Mouse (Mus musculus): ENCODE measurements around the gene Ppm1d. TPM values are rescaled to one million over a fixed set of nuclear protein-coding genes. Genes with fewer than 3 reads are reported as not detected.

Gene Ppm1d
- polyA plus RNA-seq, 1 experiment from 2014 or later, result 17.7 TPM

DNA sequence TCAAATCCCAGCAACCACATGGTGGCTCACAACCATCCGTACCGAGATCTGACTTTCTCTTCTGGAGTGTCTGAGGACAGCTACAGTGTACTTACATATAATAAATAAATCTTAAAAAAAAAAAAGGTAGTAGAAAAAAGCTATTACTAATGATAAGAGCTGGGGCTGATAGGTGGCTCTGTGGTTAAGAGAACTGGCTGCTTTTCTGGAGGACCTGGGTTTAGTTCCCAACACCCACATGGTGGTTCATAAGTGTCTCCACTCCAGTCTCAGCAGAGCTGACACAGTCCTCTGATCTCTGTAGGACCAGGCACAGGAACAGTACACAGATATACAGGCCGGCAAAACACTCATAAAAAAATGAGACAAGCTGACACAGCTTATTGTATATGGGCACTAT, 9.9 kb upstream of the Ppm1d start:
- no peak overlapping the region for H3K27ac ChIP-seq (ENCODE audit: poor library complexity, severe bottlenecking)
- 82% methylated on average over 3 of the region's 3 CpGs for WGBS

DNA sequence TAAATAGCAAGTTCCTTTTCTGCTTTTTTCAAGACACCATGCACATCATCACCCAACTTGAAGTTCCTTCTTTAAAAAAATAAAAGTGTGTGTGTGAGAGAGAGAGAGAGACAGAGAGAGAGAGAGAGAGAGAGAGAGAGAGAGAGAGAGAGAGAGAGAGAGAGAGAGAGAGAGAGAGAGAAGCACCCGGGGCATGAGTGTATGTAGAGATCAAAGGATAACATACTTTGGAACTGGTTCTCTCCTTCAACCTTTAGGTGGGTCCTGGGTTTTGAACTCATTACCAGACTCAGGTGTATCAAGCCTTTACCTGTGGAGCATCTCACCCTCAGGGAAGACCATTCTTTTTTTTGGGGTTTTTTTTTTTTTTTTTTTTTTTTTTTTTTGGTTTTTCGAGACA, 9.2 kb upstream of the Ppm1d start:
- peaks cover 8% of the 10 kb centered on the region for H3K4me1 ChIP-seq (replicated peaks)
- no peak overlapping the region for H3K27ac ChIP-seq (ENCODE audit: poor library complexity, severe bottlenecking)
- H3K4me3 ChIP-seq, result no peak overlapping the region
- H3K27me3 ChIP-seq (replicated peaks), result no peaks in the 10 kb centered on the region
- H3K9me3 ChIP-seq (replicated peaks), result no peaks in the 10 kb centered on the region
- no peak overlapping the region for H3K9ac ChIP-seq
- H3K36me3 ChIP-seq, result no peaks in the 10 kb centered on the region
- no peak for ATAC-seq (ENCODE audit: insufficient number of reproducible peaks, low FRiP score)
- 80% methylated on average over 2 of the region's 2 CpGs for WGBS
- H3K4me2 ChIP-seq, result no peak overlapping the region

More for the DNA sequence above, 9.9 kb upstream of the Ppm1d start:
- Histone ChIP-seq H3K36me3 (no peaks in the 10 kb centered on the region), H3K27me3 (replicated peaks) (no peaks in the 10 kb centered on the region), H3K4me2 (no peak overlapping the region), H3K9me3 (replicated peaks) (no peaks in the 10 kb centered on the region), H3K9ac (no peak overlapping the region), H3K4me1 (replicated peaks) (peaks cover 3% of the 10 kb centered on the region), H3K4me3 (no peak overlapping the region)
- ATAC-seq (ENCODE audit: insufficient number of reproducible peaks, low FRiP score), result no peak

DNA sequence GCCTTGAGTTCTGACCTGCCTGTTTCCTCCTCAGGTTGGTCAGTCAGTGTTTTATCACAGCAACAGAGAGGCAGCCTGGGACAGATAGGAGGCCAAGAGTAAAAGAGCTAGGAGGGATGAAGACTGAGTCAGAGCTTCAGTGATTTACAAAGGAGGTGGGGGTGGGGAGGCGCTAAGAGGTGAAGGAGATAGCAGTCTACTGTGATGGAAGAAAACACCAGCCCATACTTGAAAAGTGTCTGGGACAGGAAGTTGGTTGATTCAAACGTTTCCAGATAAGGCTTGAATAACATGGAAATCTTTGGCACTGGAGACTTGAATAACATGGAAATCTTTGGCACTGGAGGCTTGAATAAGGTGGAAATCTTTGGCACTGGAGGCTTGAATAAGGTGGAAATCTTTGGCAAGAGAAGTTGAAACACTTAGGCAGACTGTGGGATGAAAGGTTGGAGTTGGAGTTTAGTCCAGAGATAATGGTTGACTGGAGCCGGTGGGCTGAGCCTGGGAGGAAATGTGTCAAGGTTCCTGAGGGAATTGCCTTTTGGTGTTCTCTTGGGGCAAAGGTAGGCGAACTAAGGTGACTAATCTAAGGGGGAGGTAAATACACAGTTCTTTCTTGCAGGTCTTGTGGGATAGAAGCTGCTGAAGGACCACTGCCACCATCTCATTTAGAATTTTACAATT, 4.3 kb upstream of the Ppm1d start:
- H3K4me2 ChIP-seq, result no peak overlapping the region
- no peaks in the 10 kb centered on the region for H3K9me3 ChIP-seq (replicated peaks)
- H3K27ac ChIP-seq (ENCODE audit: poor library complexity, severe bottlenecking), result peak overlapping the region; percentile 40
- no peaks in the 10 kb centered on the region for H3K27me3 ChIP-seq (replicated peaks)
- ATAC-seq (ENCODE audit: insufficient number of reproducible peaks, low FRiP score), result no peak
- no peak overlapping the region for H3K9ac ChIP-seq
- H3K4me3 ChIP-seq, result no peak overlapping the region
- no peaks in the 10 kb centered on the region for H3K36me3 ChIP-seq
- H3K4me1 ChIP-seq (replicated peaks), result peaks cover 10% of the 10 kb centered on the region
- 19% methylated on average over 4 of the region's 4 CpGs for whole genome bisulfite sequencing

DNA sequence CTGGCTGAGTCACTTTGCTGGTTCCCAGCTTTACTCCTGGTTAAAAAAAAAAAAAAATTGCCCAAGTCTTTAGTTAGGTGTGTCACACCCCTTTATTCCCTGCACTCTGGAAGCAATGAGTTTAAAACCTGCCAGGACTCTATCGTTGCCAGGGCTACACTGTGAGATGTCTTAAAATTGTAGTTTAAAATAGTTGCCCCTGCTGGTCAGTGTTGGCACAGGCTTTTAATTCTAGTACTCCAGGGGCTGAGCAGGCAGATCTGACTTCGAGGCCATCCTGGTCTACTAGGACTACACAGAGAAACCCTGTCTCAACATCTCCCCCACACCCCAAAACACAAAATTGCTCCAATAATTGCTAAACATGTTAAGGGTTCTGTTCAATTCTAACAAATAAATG, 2.2 kb upstream of the Ppm1d start:
- Histone ChIP-seq H3K9ac (no peak overlapping the region), H3K9me3 (replicated peaks) (no peaks in the 10 kb centered on the region), H3K36me3 (no peaks in the 10 kb centered on the region), H3K27ac (ENCODE audit: poor library complexity, severe bottlenecking) (no peak overlapping the region), H3K4me1 (replicated peaks) (peaks cover 20% of the 10 kb centered on the region), H3K27me3 (replicated peaks) (no peaks in the 10 kb centered on the region), H3K4me2 (no peak overlapping the region), H3K4me3 (no peak overlapping the region)
- 75% methylated on average over 2 of the region's 2 CpGs for WGBS
- no peak for ATAC-seq (ENCODE audit: insufficient number of reproducible peaks, low FRiP score)

DNA sequence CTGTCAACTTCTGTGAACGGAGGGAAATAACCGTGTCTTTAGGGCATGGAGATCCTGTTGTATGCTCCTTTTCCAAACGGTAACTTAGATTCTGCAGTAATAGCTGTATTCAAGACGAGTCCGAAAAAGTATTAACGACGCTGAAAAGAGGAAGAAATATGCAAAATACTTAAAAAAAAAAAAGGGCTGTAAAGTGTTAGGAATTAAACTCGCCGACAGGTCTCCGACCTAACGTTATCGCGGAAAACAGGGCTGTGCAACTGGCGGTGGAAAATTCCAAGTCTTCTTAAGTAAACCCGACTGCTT, 684 bp upstream of the Ppm1d start:
- Histone ChIP-seq H3K36me3 (peaks cover 11% of the 10 kb centered on the region), H3K27me3 (replicated peaks) (no peaks in the 10 kb centered on the region), H3K4me3 (peak overlapping the region; percentile 95), H3K9me3 (replicated peaks) (no peaks in the 10 kb centered on the region), H3K9ac (peak overlapping the region; percentile 75), H3K27ac (ENCODE audit: poor library complexity, severe bottlenecking) (peak overlapping the region; percentile 95), H3K4me1 (replicated peaks) (peaks cover 20% of the 10 kb centered on the region), H3K4me2 (peak overlapping the region; percentile 93)
- ATAC-seq (ENCODE audit: insufficient number of reproducible peaks, low FRiP score), result no peak; the same call in 1 of the 2 replicates
- 2% methylated on average over 15 of the region's 15 CpGs for WGBS

DNA sequence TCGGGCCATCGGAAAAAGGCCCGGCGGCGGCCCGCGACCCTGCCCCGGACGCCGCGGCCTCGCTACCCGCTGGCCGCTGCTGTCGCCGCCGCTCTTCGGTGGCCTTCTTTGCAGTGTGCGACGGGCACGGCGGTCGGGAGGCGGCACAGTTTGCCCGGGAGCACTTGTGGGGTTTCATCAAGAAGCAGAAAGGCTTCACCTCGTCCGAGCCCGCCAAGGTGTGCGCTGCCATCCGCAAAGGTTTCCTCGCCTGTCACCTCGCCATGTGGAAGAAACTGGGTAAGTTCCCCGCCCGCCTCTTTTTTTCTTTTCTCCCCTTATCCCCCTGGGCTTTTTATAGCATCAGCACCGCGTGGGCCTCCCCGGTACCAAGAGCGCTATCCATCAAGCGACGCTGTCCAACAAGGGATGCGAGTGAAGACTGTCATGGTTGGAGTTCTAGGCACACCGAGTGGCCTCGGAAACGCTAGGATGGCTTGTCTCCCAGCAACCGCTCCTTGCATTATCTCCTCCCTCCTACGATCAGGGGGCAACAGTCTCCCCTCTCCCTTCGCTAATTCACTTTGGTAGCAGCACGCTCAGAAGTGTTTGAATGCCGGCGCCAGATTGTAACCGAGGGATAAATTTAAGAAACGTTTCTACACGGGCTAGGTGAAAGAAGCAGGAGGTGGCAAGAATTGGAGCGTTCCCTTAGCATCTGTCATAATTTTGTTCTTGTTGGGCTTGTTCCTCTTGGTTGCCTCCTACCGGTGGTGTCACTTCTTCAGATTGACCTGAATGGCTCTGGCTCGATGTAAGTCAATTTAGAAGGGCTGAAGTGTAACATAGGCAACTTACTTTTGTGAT, 824 bp downstream of the Ppm1d start:
- Histone ChIP-seq H3K36me3 (peaks cover 11% of the 10 kb centered on the region), H3K27ac (ENCODE audit: poor library complexity, severe bottlenecking) (peak overlapping the region; percentile 89), H3K4me3 (peak overlapping the region; percentile 95), H3K27me3 (replicated peaks) (no peaks in the 10 kb centered on the region), H3K4me1 (replicated peaks) (peaks cover 11% of the 10 kb centered on the region), H3K9ac (peak overlapping the region; percentile 95), H3K9me3 (replicated peaks) (no peaks in the 10 kb centered on the region), H3K4me2 (peak overlapping the region; percentile 93)
- ATAC-seq (ENCODE audit: insufficient number of reproducible peaks, low FRiP score), result peak; percentile 61
- under 1% methylated on average over 55 of the region's 56 CpGs for WGBS

DNA sequence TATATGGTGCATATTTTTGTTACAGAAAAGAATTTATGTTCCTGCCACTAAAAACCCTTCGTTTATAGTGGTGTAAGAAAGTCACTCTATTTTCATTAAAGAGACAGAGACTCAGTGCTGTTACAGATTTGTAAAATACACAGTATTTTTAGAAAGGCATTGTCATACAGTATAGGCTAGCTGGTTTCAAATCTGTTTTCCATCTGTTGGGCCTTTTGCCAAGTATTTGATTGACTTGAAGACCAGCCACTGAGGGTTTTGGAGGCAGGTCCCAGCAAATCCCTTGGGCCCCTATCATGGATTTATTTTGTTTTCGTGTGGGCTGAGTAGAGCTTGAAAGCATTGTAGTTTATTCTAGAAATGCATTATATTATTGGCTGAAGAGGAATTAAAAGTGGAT, 1.8 kb downstream of the Ppm1d start:
- Histone ChIP-seq H3K9ac (peak overlapping the region; percentile 54; the same call in 1 of the 2 replicates), H3K4me3 (peak overlapping the region; percentile 95), H3K27ac (ENCODE audit: poor library complexity, severe bottlenecking) (no peak overlapping the region), H3K27me3 (replicated peaks) (no peaks in the 10 kb centered on the region), H3K36me3 (peaks cover 11% of the 10 kb centered on the region), H3K4me2 (peak overlapping the region; percentile 62), H3K4me1 (replicated peaks) (peaks cover 10% of the 10 kb centered on the region), H3K9me3 (replicated peaks) (no peaks in the 10 kb centered on the region)
- WGBS, result 30% methylated on average over 2 of the region's 2 CpGs
- ATAC-seq (ENCODE audit: insufficient number of reproducible peaks, low FRiP score), result no peak

DNA sequence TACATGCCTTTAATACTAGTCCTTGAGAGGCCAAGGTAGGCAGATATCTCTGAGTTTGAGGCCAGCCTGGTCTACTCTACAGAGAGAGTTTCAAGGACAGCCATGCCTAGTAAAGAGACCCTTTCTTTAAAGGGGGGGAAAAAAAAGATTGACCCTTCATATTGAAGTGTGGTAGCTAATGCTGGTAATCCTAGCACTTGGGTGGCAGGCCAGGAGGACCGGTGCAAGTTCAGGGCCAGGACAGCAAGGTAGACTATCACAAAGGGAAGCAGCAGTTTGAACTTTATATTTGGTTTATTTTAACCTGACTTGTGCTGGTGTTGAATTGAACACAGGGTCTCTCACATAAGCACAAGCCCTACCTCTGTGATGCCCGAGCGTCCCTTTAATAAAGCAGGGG, 2.3 kb downstream of the Ppm1d start:
- Histone ChIP-seq H3K27me3 (replicated peaks) (no peaks in the 10 kb centered on the region), H3K4me1 (replicated peaks) (peaks cover 13% of the 10 kb centered on the region), H3K36me3 (peaks cover 11% of the 10 kb centered on the region), H3K9me3 (replicated peaks) (no peaks in the 10 kb centered on the region), H3K9ac (peak overlapping the region; percentile 52), H3K4me2 (peak overlapping the region; percentile 62), H3K27ac (ENCODE audit: poor library complexity, severe bottlenecking) (no peak overlapping the region), H3K4me3 (peak overlapping the region; percentile 95)
- 89% methylated on average over 3 of the region's 3 CpGs for WGBS
- no peak for ATAC-seq (ENCODE audit: insufficient number of reproducible peaks, low FRiP score)

DNA sequence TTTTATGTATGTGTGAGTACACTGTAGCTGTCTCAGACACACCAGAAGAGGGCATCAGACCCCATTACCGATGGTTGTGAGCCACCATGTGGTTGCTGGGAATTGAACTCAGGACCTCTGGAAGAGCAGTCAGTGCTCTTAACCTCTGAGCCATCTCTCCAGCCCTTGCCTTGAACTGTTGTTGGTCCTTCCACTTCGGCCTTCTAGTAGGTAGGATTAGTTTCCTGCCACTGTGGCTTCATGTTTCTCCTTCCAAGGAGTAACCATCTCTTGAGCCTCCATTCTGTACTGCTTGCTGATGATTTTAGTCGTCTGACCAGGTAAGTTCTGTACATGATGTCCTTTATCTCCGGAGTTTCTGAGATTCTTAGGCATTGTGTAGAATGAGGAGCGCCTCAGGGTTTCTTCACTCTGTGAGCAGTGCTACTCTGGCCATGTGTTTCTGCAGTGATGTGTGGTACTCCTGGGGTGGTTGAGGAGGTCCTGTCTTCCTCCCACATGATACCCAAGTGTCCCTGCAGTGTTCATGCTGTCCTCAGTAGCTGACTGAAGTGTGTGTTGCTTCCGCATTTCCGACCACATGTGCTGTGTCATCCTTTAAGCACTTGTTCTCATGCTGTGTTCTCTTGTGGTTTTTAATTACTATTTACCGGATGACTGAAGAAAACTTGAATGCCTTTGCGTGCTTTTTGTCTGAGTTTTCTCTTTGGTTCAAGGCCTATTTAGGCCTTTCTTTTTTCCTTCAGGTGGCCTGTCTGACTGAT, 12.7 kb downstream of the Ppm1d start:
- H3K4me3 ChIP-seq, result no peak overlapping the region
- H3K4me2 ChIP-seq, result no peak overlapping the region
- peaks cover 13% of the 10 kb centered on the region for H3K36me3 ChIP-seq
- H3K4me1 ChIP-seq (replicated peaks), result peaks cover 3% of the 10 kb centered on the region; the same call in 1 of the 2 replicates
- H3K9me3 ChIP-seq (replicated peaks), result no peaks in the 10 kb centered on the region
- H3K27me3 ChIP-seq (replicated peaks), result no peaks in the 10 kb centered on the region
- no peak overlapping the region for H3K9ac ChIP-seq
- no peak for ATAC-seq (ENCODE audit: insufficient number of reproducible peaks, low FRiP score)
- H3K27ac ChIP-seq (ENCODE audit: poor library complexity, severe bottlenecking), result no peak overlapping the region
- WGBS, result 92% methylated on average over 9 of the region's 9 CpGs

DNA sequence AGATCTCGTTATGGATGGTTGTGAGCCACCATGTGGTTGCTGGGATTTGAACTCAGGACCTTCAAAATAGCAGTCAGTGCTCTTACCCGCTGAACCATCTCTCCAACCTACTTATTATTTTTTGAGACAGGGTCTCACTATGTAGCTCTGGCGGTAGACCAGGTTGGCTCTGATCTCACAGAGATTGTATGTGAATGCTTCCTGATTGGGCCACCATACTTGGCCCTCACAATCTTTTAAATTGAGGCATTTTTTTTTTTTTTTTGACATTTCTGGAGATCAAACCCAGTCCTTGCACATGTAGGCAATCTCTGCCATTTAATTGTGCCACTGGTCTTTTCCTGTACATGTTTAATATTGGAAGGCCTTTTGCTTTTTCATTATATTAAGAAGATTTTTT, 17.7 kb downstream of the Ppm1d start:
- ATAC-seq (ENCODE audit: insufficient number of reproducible peaks, low FRiP score), result no peak
- WGBS, result 93% methylated on average over 3 of the region's 3 CpGs
- Histone ChIP-seq H3K4me2 (no peak overlapping the region), H3K4me1 (replicated peaks) (no peaks in the 10 kb centered on the region), H3K27me3 (replicated peaks) (no peaks in the 10 kb centered on the region), H3K9ac (no peak overlapping the region), H3K27ac (ENCODE audit: poor library complexity, severe bottlenecking) (no peak overlapping the region), H3K36me3 (peaks cover 47% of the 10 kb centered on the region), H3K9me3 (replicated peaks) (no peaks in the 10 kb centered on the region), H3K4me3 (no peak overlapping the region)

Measured in heart, embryonic 12.5 days (tissue).